Mouse (Mus musculus): Measurements from ENCODE around the gene Mrps27. TPM values are rescaled to one million over a fixed set of nuclear protein-coding genes. Genes with fewer than 3 reads are reported as not detected.

Mrps27 gene
- total RNA-seq, 4 experiments from 2014 or later, result 24.1 to 27.3 (median 26.1) TPM

DNA sequence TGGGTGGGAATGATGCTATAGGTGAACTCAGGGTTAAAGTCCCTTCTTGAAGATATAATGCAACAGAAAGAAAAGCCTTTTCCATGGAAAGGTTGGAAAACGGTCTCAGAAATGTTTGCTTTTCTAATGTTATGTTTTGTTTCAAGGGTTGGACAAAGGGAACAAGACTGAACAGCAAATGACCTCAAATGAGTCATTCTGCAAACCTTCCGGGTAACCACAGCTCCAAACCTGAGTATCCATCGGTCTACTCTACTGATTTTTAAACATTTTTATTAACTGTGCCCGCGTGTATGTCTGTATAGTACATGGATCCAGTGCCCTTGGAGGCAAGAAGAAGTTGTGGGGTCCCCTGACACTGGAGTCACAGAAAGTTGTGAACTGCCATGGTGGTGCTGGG lies 94.8 kb downstream of the Mrps27 start:
- no peak for DNase-seq (ENCODE audit: low spot score in 2 of 2)

DNA sequence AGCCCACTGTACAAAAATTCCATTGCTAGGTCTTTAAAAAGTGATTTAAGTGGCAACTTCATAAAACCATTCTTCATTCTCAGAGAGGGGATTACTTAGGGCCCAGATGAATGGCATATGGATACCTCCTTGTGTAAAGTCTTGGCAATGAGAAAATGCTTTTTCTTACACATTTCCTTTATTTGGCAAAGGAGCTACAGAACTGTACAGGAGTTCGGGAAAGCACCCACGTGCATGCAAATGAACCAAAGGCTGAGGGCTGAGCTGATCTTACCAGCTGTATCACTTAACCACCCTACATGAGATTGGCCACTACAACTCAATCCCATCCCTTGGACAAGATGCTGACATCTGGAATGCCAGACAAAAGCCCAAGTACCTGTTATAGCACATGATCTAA lies 95.6 kb downstream of the Mrps27 start:
- DNase-seq (ENCODE audit: low spot score in 2 of 2), result no peak

DNA sequence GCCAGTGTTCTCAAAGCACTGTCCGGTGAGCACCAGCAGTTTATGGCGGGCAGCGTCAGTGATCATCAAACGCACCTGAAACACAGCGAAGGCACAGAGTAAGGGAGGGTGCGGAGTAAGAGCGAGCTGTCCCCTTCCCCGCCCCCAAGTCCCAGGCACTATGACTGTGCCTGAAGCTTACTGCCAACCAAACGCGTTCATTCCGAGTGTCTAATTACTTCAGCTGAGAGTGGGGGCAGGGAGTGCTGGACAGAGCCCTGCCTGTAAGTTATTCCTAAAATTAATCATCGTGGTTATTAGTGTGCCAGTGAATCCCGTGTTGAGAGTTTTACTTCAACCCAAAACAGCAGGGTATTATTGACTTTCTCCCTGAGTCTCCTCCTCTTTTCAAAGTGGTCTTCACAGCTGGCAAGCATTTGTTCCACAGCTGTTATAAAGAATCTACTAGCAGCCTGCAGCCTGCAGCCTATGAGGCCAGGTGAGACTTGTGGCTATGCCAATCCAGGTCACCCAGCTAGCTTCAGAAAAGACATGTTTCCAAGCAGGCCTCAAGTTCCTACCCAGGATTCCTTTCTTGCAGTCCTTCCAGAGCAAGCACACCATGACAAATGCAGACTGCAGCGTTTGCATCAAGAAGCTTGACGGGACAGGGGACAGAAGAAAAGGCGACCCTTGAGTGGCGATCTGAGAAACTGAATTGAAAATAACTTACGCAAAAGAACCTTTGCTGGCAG lies 97.3 kb downstream of the Mrps27 start:
- DNase-seq (ENCODE audit: low spot score in 2 of 2), result no peak

DNA sequence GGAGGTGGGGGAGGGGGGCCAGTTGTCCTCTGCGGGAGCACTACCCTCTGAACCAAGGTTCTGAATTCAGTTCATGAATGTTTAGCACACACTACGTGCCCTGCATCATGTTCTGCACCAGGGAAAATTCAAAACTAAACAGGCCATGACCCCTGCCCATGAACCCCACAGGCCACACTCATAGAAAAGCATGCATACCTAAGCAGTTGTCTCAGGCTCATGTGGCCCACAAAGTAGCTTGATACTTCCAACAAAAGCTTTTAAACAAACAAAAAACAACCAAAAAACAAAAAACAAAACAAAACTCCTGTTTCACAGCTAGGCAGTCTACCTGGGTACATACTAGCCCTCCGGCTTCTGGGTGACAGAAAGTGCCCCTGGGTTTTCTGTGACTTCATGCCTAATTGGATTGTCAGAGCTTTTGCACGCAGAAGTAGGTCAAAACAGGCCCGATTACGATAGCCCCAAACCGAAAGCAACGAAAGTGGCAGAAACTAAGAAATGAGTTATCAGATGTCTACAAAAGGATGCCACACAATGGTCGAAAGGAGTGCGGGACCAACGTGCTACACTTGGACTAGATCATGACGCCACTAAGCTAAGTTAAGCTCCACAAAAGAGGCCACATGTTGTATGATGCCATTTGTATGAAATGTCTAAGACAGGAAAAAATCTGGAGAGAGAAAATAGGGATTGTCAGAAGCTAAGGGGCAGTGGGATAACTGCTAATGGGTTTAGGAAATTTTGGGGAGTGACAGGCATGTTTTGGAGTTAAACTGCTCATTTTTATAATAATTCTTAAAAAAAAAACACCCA lies 98.1 kb downstream of the Mrps27 start:
- no peak for DNase-seq (ENCODE audit: low spot score in 2 of 2)

DNA sequence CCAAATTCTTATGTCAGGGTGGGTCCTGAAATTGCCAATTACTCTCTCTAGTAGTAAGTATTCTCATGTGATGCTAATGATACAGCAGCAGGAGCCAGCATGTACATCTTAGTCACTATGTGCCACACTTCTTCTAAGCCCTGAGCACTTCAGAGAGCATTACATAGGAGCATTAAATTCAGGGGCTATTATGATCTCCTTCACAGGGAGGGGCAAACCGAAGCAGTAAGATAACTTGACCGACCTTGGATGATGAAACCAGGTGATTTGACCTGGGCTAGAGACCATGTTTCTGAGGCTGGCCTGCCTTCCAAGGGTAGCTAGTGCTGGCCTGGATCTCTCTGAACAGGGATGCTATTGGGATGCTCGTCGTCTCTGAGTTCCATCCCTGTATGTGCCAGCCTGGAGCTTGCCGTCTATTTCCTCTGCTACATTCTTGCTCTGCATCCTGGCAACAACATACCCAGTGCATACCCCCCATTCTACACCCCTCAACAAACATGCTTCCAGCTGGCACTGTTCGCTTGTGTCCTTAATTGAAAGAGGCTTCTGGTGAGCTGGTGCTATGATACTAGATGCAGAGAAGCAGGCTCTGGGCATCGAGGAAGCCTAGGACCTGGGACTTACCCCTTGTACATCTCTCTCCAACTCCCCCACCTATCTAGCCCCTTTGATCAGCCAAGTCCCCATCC lies 99.0 kb downstream of the Mrps27 start:
- no peak for DNase-seq (ENCODE audit: low spot score in 2 of 2)

DNA sequence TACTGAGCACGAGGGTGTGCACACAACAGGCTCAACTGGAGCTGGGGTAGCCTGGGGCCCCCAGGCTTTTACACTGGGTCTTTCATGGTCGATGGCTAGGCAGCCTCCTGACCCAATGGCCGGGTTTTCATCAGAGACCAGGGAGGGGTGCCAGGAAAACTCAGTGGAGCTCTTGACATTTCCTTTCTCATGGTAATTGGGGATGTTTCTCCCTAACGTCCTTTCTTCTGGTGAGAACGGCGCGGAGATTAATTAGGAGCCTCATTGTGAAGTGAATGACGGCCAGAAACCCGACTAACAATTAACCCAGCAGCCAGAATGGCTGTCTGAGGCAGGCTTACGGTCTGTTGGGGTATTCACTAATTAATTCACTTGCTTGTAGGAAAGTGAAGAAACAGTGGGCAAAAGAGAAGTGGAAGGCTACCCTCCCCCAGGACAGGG lies 99.9 kb downstream of the Mrps27 start:
- peak in 1 of 2 experiments; percentile 14 for DNase-seq (ENCODE audit: low spot score in 2 of 2)

DNA sequence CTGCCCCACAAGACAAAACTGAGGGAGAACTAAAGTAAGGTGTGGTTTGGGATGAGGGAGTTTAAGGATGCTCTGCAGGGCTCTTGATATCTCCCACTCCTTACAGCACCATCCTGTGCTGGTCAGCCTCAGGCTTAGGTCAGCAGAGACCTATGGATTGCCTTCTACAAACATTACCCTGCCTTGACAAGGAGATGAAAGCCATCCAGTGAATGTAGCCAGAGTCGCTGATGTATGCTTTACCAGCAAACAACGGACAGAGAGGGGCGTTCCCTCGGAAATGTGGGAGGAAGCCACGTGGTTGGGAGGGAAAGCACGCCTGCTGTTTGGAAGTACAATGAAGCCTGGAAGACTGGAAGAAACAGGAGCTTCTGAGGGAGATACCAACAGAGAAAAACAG lies 100.3 kb downstream of the Mrps27 start:
- DNase-seq (ENCODE audit: low spot score in 2 of 2), result no peak

DNA sequence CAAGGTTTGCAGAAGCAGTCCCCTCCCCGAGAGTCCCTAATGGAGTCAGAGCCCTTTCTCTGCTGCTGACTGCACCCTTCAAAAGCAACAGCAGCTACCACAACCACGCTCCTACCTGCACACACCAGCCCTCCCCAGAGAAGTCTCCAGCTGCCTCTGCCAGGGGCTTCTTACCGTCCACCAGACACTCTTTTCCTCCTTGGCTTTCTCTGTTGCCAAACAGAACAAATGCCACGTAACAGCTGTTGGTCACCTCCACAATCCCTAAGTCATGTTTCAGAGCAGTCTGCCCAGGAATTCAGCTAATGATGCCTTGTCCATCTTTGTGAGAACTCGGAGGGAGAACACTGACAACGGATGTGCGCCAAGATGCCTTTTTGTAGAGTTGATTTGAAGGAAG lies 102.4 kb downstream of the Mrps27 start:
- no peak for DNase-seq (ENCODE audit: low spot score in 2 of 2)

DNA sequence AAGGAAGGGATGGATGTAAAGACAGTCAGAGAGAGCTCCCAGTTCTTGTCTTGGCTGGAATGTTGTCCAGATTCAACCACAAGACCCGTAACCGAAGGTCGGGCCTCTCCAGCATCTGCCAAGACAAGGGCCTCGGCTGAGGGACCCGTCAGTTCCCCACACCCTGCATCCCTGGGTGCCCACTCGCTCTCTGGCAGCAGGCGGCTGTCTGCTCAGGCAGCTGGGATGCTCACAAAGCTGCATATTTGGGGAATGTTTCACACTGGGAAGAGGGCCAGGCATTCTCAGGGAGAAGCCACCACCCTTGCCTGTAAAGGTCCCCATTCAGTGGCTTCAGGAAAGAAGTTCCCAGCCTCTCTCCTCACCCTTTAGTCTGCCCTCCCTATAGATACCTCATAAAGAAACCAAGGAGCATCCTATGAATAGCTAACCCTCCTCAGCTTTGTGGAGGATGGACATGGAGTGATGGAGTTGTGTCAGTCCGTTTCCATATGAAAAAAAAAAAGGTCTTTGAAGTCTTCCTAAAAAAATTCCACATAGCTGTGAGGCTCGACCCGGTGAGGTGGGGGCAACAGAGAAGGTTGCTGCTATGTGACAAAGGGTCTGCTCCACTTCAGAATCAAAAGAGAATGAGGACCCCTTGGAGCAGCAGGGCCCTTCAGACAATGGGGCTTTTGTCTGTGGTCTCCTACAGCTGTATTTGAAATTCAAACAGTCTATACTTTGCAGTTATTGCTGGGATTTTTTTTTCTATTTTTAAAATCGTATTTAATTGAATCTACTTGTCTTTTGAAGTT lies 103.0 kb downstream of the Mrps27 start:
- DNase-seq (ENCODE audit: low spot score in 2 of 2), result peak in 1 of 2 experiments; percentile 65

DNA sequence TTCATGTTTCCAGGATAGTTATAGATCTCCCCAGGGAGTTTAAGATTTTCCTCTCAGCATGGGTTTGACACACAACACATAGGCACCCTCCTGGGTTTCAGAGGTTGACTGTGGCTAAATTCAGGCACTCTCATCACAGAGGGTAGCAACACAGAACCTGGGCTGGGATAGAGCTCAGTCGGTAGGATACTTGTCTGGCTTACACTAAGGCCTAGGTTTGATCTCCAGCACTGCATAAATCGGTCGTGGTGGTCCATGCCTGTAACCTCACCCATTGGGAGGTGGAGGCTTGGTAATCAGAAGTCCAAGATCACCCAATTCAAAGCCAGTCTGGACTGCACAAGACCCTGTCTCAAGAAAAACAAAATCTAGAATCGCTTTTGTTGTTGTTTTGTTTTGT lies 103.7 kb downstream of the Mrps27 start:
- no peak for DNase-seq (ENCODE audit: low spot score in 2 of 2)

DNA sequence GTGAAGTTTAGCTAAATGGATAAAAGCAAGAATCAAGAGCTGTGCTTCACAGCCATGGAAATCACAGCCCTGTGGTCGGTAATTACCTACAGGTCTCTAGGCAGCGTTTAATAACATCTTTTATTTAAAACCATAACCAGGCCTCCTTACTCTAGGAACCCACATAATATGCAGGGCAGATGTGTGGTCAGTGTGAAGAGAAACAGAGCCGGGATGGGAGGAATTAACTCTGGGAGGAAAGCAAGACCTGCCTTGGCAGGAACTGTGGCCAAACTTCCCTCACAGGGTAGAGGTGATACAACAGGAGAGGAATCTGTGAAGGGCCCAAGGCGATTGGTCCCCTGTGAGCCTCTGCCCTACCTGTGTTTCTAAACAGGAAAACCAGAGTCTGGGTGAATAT lies 105.0 kb downstream of the Mrps27 start:
- DNase-seq (ENCODE audit: low spot score in 2 of 2), result no peak

DNA sequence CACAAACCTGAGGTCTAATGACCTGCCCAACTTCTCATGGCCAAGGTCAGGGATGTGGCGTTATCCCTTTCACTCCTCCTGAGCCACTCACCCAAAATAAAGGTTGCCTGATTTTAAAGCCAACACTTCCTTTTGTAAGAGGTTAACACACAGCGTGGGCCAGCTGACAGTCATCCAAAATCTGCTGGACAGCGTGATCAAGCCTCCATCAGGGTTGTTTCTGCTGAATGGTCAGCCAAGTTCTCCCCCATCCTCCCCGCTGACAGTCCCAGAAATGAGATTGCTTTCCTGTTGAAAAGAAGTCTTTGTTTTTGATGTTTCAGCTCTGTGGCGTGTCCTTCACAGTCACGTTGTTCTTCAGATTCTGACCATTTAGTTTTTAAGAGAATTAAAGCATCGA lies 106.2 kb downstream of the Mrps27 start:
- DNase-seq (ENCODE audit: low spot score in 2 of 2), result no peak

DNA sequence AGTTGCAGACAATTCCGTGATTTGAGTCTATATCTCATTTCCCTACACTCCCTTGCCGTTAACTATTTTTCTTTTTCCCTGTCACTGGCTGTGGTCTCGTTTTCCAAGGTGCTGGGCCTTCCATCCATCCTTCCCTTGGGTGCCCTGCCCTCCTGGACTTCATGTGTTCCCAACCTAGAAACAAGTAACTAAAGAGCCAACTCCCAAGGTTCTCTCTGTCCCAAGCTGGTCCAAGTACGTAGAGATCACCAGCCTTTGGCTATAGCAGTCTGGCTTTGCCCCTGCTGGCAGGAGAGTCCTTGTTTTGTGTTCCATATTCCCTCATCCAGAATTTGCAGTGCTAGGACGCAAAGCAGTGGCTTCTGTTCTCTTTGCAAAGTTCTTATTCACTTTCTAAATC lies 106.7 kb downstream of the Mrps27 start:
- DNase-seq (ENCODE audit: low spot score in 2 of 2), result no peak

DNA sequence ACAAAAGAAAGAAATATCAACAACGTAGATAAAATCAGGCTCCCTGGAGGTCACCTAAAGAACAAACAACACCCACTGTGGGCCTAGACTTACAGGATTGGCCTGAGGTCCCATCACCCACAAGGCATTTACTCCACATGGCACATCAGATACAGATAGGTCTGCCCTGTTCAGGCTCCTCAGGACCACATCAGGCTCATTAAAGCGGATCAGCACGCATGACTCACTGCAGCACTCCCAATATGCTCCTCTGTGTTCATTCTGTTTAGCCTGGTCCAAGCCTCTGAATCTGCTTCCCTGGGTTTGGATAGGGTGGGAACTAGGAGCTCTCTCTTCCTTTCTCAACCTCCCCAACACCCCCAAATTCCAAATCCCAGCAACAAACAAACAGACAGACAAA lies 107.9 kb downstream of the Mrps27 start:
- no peak for DNase-seq (ENCODE audit: low spot score in 2 of 2)

DNA sequence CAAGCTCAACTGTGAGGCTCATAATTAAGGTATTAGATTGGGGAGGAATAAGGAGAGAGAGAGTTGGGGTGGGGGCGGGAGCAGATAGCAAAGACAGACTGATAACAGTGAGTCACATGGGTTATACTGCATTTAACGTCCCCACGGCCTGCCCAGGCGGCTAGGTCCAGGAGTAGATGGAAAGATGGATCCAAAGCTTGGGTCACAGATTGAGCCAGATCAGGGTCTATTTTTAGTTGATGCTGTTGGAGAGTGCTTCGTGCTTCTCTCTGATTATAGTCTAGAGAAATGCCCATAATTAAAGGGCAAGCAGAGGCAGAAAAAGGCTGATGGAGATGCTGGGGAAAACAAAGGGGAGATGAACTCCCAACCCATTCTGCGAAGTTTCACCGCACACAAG lies 110.4 kb downstream of the Mrps27 start:
- DNase-seq (ENCODE audit: low spot score in 2 of 2), result no peak

DNA sequence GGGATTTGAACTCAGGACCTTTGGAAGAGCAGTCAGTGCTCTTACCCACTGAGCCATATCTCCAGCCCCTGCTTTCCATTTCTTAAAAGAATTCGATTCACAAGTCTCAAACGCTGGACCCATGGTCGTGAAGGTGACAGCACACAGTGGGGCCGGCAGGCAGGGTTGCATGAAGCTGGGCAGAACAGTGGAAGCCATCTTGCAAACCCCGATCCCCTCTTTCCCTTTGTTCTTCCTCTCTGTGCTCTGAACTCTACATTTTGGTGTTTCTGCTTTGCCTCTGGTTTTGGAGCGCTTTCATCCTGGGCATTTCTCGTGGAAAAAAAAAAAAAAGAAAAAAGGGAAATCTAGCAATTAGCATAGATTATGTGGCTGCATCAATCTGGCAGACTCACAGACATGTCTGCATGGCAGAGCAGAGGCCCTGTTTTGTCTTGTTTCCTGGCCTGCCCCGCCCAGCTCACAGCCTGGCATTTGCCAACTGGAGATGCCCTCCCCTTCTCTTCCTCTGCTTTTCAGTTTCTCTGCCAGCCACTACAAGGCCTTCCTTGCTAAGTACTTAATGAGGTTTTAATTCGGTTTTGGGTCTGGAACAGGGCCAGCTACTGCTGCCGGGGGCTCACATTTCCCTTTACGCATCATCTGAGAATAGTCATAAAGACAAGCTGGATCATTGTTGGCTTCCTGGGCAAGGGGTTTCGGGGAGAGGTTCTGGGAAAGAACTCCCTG lies 114.2 kb downstream of the Mrps27 start:
- DNase-seq (ENCODE audit: low spot score in 2 of 2), result no peak

DNA sequence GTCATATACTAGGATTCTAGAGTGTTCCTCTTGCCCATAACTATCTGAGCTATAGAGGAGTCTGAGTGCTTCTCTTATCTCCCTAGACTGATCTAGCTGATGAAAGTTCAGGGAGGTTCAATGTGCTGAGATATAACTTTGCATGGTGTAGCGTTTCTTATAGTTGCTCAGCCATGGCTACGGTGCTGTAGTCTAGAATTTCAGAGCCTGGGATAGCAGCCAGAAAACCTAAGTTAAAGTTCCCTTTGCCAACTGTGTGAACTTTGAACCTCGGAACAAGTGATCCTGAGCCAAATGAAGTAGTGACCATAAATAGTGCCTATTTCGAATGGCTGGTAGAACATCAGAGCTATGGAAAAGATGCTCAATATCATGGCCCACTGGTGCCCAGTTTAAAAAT lies 115.0 kb downstream of the Mrps27 start:
- DNase-seq (ENCODE audit: low spot score in 2 of 2), result no peak

DNA sequence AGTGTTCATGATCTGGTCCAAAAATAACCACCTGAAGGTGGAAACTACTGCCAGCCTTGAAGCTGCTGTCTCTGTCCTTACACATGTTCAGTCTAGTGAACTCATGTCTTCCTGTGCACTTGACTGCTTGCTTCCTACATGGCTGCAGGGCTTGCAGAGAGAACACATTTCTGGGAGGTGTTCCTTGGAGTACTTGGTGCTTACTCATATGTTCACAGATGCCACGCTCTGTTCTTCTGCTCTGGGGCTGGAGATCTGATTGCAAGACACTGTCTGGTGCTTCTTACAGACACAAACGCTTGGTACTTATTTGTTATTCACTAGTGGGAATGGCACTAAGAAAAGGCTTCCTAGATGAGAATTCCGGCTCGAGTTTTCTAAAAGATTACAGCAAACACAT lies 117.3 kb downstream of the Mrps27 start:
- no peak for DNase-seq (ENCODE audit: low spot score in 2 of 2)

DNA sequence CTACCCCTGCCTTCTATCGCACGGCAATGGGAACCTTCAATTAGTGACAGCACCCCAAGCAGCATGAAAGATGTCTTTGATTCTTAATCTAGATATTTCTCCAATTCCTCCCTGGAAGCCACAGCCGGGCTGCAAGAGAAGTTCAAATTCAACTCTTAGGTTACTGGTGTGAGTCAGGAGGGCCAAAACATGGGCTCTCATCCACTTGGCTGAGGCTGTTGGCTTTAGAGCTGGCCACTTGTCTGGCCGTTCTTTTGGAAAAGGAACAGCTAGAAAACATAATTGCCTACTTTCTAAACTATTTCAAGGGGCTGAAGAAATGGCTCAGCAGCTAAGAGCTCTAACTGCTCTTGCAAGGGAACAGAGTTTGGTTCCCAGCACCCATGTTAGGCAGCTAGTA lies 120.0 kb downstream of the Mrps27 start:
- DNase-seq (ENCODE audit: low spot score in 2 of 2), result no peak
